Mouse (Mus musculus): ENCODE results near the gene Tet3.

Tet3 gene

DNA sequence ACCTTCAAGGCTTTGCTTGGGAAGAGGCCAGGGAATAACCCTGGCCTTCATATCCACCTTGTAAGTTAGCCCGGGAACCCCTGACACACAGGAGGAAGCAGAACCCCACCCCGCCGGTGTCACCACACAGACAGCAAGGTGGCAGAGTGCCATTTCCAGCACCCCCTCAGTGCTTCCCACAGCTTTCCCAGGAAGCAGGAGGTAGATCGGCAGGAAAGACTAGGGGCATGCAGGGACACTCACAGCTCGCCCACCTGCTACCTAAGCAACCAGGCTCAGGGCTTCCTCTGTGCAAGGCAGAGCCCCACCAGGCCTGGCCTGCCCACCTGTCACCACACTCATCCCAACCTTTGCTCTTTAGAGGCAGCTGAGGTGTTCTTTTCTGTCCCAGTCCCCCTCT is 19.1 kb downstream of the Tet3 start:
- no peak for DNase-seq (ENCODE audit: low read depth)

DNA sequence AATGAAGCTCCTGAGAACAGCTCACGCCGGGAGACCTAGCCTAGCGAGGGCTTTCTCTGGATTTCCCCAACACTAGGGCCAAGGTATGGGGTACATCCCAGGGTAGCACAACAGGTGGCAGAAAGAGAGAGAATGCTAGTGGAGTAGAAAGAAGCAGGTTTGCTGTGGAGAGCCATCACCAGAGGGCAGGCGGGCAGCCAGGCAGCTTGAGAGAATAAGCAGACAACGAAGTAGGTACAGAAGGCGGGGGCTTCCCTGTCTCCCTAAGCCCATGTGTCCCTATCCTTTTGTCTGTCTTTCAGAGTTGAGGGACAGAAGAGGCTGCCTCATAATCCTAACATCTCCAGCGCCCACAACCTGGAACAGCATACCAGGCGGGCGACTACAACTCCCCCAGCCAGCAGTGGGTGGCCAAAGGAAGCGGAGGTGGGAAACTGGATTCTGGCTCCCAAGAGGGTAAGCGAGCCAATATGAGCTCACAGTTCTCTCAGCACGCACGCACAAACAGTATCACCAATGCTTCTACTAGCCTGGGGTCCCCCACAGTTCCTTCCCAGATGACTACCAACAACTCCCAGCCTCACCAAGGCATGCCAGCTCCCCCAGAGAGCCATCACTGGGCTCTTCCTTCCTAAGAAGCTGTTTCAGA is 19.6 kb downstream of the Tet3 start:
- DNase-seq (ENCODE audit: low read depth), result no peak

DNA sequence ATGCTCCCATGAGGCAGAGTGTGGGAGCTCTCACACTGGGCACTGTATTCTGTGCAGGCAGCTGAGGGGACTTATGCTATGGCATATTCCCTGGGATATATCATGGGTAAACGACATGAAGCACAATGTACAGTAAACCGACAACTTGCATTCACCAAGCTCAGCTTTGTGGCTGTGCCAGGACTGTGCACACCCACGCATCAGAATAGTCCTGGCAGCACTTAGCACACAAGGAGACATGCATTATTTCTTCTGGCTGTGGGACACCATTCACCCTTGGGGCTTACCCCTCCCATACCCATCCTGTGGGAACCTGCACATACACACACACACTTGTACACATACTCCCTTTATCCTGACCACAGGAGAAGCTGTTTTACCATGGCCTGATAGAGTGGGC is 20.3 kb downstream of the Tet3 start:
- DNase-seq (ENCODE audit: low read depth), result no peak

DNA sequence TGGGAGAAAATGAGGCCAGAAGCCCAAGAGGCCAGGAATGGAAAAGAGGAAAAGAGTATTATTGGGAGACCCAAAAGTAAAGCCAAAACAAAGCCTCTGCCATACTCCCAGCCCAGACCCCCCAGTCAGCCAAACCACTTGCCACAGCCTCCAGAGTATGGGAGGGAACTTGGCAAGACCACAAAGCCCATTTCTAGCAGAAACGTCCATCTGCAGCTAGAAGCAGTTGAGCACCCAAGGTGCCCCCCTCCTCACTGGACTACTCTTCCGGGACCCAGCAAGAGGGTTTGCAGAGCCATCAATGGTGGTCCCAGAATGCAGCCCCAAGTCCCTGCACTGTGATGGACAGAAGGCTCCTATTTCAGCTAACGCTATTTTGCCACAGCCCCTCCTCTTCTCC is 21.1 kb downstream of the Tet3 start:
- DNase-seq (ENCODE audit: low read depth), result no peak

DNA sequence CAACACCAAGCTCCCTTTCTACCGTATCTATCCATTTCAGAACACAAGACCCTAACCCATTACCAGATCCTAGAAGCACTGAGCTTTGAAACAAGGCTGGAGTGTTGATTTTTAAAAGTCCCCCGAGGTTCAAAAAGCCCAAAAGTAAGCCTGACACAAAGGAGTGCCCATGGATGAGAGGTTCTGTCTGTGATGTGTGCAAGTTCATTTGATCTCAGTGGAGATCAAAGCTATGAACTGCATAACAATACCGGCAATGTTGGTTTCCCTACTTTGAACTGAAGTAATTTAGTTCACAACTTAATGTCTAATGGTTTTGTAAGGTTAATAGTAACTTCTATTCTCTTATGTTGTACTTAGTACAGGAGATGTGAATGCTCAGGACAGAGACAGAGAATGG is 21.7 kb downstream of the Tet3 start:
- DNase-seq (ENCODE audit: low read depth), result no peak

DNA sequence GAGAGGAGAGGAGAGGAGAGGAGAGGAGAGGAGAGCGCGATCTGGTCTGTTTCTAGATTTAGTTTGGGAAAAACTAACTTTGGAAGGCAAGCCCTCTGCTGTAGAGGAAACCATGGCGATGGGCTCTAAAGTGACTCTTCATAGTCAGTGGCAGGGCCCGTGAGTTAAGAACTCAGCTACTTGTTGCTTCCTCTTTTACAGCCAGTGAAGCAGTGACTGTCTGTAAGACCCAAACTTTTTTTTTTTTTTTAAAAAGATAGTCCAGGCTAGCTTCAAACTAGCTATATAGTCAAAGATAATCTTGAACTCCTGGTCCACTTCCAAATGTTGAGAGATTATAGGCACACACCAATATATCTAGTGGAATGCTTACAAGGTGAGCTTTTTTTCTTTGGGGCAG is 22.3 kb downstream of the Tet3 start:
- DNase-seq (ENCODE audit: low read depth), result no peak

DNA sequence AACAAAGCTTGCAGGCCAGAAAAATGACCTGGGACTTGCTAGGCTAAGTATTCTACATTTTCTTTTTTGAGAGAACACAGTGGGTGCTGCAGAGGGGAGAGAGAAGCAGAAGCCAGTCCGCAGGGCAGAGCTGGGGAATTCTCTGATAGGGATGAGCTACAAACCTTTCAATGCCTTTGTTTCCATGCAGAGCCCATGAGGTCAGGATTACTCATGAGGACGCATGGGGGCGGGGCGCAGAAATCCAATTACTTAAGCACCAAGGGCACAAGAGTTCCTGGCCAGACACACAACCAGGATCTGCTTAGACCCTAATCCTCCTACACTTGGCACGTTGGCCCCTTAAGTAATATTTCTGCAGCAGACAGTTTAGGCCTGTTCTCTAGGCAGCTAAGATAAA is 23.7 kb downstream of the Tet3 start:
- DNase-seq (ENCODE audit: low read depth), result no peak

DNA sequence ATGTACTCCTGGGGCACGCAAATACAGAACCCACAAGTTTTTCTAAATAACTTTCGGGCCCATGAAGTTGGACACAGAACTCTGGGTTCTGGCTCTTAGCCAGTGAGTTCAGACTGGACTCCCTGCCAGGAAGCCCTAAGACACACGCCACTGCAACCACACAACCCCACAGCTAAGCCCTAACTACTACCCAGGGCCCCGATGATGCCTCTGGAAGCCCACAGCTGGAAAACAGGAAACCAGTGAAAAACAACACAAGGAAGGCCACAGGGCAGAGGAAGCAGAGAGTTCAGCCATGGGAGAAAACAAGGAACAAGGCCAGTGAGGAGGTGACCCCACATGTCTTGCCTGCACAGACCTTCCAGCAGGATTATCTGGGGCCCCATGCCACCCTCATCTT is 25.3 kb downstream of the Tet3 start:
- no peak for DNase-seq (ENCODE audit: low read depth)

DNA sequence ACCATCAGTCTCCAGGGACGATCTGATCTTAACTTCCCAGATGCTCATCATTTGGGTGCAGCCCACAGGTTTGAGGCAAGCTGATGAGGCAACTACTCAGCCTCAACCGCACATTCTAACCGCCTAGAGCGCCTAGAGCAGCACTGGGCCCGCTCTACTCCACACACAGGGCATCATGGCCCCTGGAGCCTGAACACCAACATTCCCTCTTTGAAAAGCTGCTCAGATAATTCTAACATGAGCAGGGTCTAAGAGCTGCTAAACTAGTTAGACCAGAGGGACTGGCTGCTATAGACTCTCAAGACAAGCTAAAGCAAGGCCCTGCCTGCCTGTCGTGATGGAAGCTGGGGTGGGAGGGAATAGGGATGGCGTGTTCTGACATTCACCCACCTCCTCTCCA is 25.9 kb downstream of the Tet3 start:
- no peak for DNase-seq (ENCODE audit: low read depth)

DNA sequence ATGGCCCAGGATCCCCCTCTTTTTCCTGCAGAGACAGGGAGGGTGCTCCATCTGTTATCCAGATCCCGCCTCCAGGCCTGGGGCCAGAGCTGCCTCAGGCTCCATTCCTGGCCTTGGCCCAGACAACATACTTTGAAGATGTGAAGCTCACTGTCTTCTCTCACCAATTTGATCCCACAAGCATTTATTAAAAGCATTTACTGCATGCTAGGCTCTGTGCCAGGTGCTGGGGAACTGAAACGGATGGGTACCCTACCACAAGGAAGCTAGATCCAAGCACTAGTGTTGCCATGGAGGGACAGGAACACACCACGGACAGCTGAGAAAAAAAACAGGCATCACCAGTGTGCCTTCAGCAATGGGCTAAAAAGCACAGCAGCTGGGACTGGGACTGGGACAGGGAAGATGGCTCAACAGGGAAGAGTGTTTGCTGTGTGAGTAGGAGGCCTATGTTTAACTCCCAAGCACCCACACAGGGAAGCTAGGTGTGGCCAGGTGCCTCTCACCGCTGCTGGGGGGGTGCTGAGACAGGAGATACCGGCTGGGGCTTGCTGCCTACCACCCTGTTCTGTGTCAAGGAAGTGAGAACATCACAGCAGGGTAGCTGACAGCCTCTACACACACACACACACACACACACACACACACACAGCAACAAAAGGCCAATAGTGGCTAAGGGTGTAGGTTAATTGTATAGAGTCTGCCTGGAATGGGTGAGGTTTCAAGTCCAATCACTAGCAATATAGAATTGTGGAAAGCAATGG is 30.7 kb downstream of the Tet3 start:
- DNase-seq (ENCODE audit: low read depth), result no peak

DNA sequence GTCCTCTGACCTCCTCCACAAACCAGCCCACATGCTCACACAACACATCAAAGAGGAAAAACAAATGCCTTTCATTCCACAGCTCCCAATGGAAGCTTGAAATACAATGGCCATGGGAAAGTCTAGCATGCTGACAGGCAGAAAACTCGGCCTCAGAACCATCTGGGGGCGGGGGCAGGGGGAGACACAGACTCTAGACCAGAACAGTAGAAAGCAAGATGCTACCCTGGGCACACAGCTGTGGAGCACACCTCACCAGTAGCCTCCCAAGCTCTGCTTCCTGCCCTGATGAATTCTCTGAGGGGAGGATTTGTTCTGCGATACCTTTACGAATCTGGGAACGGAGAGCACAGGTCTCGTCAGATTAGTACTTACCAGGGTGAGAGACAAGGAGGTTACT is 31.4 kb downstream of the Tet3 start:
- DNase-seq (ENCODE audit: low read depth), result no peak

DNA sequence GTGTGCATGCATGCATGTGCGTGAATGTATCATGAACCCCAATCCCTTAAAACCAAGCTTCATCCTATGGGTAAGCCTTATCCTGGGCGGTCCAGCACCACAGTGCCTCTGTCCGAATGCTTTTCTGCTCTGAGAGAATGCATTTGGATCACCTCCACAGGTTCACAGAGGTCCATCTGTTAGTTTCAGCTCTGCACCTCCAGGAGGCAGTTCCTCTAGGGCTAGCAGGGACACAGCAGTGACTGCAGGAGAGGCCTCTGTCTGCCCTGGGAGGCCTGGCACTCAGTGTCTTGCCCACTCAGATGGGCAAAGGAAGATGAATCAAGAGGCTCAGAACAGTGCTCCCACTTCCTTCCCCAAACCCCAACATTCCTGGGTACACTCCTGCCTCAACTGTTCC is 32.3 kb downstream of the Tet3 start:
- DNase-seq (ENCODE audit: low read depth), result no peak

DNA sequence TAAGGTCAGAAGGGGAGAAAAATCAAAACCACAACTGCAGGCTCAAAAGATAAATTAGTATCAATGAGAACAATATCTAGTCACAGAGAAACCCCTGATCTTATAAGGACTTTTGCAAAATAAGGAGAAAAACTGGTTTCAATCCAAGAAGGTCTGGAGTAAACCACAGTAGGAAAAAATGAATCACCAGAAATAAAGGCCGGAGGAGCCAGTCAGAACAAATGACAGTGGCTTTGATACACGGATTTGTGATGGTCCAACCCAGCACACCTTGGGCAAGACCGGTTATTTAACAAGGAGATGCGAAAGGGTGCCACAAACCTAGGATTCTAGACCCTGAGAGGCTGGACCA is 34.9 kb downstream of the Tet3 start:
- no peak for DNase-seq (ENCODE audit: low read depth)

DNA sequence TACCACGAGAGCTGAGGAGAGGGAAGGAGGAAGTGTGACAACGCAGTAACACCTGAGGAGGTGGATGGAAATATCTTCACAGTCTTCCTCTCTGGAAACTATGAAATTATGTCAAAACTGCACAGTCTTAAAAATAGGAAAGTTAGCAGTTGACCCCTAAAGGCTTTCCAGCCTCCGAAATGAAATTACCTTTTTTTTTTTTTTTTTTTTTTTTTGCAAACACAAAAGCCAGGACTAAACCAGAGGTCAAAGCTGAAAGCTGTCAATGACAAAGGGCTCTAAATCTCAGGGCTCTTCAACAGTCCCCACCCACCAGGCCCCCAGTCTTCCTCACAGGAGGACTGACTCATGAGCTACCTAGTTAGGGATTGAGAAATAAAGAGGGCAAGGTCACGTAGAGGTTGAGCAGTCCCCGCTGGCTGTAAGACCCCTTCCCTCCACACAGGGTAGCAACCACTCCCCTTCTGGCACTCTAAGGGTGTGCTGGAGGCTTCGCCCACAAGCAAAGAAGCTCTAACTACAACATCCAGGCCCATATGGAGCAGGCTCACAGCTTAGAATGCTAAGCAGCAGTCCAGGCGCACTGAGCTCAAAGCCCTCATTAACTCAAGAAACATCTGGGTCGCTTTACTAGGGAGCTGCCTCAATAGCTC is 35.4 kb downstream of the Tet3 start:
- DNase-seq (ENCODE audit: low read depth), result no peak

DNA sequence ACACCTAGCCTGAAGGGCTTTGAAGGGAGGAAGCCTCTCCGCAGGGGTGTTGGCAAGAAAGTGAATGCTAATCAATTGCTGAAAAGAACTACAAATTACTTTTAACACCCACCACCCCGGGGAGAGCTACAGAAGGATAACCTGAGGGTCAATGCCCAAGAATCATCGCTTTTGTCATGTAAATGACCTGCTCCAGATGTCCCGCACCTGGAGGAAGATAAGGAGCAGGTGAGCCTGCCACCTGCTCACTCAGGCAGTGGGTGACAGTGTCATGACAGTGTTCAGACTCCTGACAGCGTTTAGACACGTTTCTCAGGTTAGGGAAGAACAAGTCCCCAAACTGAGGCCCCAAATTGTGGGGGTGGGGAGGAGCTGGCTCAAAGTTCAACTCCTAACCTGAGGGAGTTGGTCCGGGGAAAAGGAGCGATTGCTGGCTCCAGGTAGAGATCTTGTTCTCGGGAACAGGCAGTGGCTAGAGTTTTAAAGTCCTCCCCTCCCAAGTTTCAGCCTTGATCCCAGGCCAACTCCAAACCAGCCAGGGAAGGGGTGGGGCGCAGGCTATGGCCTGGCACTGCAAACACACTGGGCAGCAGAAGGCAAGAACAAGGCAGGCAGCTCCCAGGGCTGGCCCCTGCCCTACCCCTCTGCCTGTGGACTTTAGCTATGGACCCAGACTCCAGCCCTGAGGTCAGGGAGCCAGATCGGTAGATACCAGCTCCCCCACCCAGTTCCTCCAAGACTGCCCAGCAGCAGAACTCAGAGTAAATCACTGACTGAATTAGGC is 36.8 kb downstream of the Tet3 start:
- no peak for DNase-seq (ENCODE audit: low read depth)

DNA sequence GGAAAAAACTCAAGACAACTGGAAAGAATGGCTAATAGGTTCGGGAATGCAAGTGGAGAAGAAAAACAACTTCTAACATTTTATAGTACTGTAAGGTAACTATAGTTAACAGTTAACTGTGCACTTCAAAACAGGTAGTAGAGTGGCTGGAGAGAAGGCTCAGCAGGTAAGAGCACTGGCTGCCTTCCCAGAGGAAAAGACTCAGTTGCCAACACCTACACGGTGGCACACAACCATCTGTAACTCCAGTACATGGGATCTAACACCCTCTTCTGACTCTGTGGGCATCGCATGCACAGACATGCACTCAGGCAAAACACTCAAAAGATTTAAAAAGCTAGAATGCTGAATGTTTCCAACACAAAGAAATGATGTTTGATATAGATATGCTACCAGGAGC is 39.4 kb downstream of the Tet3 start:
- DNase-seq (ENCODE audit: low read depth), result no peak

DNA sequence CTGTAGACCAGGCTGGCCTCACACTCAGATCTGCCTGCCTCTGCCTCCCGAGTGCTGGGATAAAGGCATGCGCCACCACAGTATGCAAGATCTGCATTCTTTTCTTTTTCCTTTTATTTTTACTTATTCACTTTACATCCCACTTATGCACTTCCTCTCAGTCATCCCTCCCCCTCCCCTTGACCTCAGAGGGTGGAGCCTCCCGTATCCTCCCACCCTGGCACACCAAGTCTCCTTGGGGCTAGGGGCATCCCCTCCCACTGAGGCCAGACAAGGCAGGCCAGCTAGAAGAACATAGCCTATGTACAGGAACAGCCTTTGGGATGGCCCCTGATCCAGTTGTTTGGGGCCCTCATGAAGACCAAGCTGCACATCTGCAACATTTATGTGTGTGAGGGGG is 41.4 kb downstream of the Tet3 start:
- DNase-seq (ENCODE audit: low read depth), result no peak

DNA sequence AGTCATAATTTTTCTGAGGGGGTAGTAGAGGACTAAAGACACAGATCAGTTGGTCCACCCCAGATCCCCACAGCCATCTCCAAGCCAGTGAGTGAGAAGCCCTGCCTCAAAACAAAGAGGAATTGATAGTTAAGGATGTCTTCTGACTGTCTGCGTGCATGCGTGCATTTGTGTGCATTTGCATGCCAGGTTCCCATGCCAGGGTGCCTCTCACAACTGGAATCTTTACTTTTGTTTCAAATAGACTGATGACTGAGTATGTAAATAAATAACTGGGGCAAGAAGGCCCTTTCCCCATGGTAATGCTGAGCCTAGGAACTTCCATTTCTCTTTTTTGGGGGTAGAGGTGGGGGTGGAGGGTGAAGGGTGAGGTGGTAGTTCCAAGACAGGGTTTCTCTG is 41.8 kb downstream of the Tet3 start:
- no peak for DNase-seq (ENCODE audit: low read depth)

DNA sequence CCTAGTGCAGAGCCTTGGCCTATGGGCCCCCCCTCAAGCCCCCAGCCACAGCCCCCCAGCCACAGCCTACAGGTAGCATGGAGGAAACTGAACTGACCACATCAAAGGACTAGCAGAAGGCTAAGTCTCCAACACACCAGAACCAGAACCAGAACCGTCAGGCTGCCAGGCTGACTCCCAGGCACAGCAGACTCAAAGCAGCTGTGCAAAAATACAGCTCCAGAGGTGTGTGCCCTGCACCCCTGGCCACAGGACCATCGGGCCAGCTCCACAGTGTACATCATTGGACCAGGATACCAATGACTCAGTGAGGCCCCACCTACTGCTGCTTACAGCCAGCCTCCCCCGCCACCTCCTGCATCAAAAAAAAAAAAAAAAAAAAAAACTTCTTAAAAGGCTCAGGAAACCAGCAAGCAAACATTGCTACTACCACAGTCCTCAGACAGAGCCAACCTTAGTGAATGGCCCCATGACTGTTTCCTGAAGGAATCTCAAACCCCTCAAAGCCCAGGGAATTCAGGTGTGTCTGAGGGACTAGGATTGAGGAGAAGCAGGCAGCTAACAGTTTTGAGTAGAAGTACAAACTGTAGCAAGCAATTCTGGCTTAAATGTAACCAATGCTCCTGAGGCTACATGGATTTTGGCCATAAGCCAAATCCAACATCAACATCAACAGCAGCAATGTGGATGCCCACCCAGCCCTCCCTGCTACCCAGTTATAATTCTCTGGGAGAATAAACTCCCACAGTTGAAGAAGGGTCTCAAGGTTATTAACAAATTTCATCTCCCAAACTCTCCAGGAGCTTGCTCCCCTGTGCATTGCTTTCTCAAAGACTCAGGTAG is 42.4 kb downstream of the Tet3 start:
- DNase-seq (ENCODE audit: low read depth), result no peak

DNA sequence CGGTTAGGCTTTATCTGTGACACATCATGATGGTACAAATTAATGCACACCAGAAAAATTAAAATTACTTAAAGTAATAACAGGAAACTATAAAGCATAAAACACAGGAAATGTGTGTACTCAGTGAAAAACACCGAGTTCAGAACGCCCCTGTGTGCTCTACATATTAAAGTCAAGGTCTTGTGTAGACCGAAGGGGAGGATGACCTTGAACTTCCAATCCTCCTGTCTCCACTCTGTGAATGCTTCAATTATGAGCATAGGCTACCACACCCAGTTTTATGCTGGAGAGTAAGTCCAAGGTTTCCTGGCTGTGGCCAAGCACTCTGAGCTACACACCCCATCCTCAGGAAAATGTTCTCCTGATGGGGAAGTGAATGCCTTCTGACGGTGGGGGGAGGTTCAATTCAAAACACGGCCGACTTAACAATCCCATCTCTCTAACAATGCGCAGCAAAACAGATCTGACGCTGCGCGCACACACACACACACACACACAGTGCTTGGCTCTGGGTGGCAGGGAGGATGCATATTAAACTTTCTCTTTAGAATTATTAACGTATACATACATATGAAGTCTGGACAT is 43.4 kb downstream of the Tet3 start:
- no peak for DNase-seq (ENCODE audit: low read depth)

DNA sequence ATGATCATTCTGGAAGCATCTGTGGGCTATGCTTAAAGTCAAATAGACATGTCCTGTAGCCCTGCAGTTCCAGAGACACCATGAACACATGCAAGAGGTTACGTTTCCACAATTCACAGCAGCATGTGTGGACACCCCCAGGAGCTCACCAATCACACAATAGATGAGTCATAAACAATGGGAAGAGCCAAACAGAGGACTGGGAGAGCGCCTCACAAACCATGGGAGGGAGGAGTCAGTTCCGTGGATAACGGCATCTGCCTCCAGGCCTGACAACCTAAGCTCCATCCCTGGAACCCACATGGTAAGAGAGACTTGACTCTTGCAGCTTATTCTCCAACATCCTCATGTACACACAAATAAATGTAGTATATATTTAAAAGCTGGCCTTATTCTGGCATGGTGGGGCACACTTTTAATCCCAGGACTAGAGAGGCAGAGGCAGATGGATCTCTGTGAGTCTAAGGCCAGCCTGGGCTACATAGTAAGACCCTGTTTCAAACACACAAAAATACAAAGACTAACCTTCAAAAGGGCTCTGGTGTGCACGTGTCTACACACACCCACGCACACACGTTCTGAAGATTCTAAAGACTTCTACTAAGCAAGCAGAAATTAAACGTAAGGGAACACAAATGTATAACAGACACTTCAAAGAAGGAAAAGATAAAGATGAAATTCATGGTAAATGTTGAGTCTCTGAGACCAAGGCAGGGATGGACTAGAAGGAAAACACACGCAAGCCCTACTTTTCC is 44.1 kb downstream of the Tet3 start:
- DNase-seq (ENCODE audit: low read depth), result no peak
